Mouse (Mus musculus): ENCODE data around the gene Ighmbp2.
"Not testable (repeated sequence)": the region's sequence is repeated elsewhere in the genome, so short reads cannot be mapped to it uniquely, and the experiment has no call there.

Ighmbp2 gene

GRCm38 (mm10) chr19:3281886-3282285 lies 931 bp downstream of the Ighmbp2 start:
- DNase-seq (ENCODE audit: low spot score): no peak

- no peak for DNase-seq (ENCODE audit: low spot score)
Measured at GRCm38 (mm10) chr19:3275744-3276365, 7.0 kb downstream of the Ighmbp2 start.

- DNase-seq (ENCODE audit: low spot score): no peak
Measured at GRCm38 (mm10) chr19:3273331-3273730, 9.5 kb downstream of the Ighmbp2 start.

DNA sequence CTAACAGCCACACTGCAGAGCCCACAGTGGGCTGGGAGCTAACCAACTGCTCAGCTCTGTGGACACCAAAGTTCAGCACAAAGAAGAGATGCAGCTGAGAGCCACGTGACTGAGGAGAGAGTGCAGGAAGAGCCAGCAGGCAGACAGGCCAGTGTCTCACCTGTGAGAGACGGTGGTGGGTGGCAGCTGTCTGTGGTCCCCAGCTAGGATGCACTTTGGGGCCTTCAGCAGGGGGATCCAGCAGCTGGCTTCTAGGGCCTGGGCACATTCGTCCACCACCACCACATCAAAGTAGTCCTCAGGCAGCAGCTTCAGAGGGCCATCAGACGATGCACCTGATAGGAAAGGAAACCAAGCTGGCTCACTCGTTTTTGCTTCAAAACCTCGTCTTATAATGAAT lies 11.5 kb downstream of the Ighmbp2 start:
- DNase-seq (ENCODE audit: low spot score): no peak

DNA sequence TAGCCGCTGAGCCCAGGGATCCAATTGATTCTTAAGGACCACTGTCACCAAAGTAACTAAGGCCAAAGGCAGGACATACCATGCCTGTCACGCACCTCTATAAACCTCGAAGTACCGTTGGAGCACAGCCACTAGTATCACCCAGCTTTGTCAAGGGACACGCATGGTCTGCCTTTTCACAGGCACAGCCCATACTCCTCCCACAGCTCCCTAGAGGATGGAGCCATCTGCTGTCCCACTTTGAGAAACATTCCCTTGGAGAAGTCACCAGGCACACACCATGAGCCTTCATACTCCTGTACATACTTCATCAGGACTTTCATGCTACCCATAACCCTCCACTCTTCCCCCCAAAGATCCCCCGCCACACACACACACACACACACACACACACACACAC lies 13.0 kb downstream of the Ighmbp2 start:
- no peak for DNase-seq (ENCODE audit: low spot score)

- DNase-seq (ENCODE audit: low spot score): no peak
Measured at GRCm38 (mm10) chr19:3269279-3269678, 13.5 kb downstream of the Ighmbp2 start.

- no peak for DNase-seq (ENCODE audit: low spot score)
Measured at GRCm38 (mm10) chr19:3268218-3268980, 14.4 kb downstream of the Ighmbp2 start.

DNA sequence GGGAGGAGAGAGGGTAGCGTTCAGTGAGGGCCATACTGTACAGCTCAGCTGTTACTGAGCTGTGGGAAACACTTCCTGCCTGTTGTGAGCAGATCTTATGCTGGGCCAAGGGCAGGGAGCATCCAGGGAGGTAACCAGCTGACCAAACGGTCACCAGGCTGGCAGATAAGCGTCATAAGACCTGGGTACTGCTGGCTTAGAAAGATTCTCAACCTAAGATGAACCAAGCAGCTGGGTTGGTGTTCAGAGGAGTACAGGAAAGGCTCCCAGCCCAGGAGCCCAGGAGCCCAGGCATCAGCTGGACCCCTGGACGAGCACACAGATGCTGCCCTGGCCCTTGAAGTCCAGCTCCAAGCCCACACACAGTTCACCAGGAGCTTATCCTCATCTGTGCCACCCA lies 15.5 kb downstream of the Ighmbp2 start:
- DNase-seq (ENCODE audit: low spot score): no peak

DNA sequence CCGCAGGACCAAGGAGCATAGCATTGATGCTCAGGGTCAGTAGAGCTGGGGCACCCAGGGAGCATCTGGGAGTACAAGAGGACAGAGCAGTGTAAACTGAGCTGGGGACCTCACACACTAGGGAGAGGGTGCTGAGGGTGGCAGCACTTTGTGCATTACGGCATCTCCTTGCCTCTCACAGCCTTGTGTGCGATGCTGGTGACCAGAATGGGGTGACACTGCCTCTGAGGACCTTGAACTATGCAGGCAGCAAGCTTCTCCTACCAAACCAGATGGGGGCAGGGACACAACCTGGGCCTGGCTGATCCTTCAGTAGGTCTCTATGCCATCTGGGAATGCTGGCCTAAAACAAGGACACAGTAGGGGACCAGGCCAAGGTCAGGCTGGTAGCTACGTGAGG lies 16.1 kb downstream of the Ighmbp2 start:
- no peak for DNase-seq (ENCODE audit: low spot score)

GRCm38 (mm10) chr19:3266136-3266535 lies 16.7 kb downstream of the Ighmbp2 start:
- no peak for DNase-seq (ENCODE audit: low spot score)

DNA sequence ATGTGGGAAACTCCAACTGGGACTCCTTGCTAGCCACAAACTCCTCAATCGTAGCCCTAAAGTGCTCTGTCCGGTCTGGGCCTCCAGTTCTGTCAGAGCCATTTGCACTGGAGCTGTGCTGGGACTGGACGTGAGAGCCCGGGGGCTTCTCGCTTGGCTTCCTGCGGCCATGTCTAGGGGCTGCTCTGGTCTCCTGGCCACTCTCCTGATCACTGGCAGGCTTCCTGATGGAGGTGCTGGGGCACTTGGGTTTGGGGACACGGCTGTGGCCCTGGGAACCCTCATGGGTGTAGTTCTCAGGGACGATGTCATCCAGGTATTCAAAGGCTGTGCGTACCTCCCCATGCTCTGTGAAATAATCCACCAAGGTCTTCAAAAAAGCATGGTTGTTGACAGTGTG lies 17.6 kb downstream of the Ighmbp2 start:
- DNase-seq (ENCODE audit: low spot score): peak; percentile 3

DNA sequence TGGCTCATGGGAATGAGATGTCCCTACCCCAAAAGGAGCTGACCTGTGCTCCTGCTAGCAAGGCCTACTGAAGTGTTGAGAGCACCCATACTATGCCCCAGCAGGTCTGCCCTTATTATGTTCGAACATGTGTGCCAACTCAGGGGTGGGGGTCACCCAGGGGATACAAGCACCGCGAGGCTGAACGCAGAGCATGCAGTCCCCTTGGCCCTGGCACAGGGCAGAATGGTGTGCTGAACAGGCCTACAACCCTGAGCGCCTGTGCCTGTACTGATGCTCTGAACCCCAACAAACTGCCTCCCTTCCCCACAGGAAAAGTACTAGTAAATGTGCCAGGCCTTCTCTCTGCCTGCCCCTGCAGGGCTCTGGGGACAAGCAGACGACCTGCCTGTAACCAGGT lies 18.5 kb downstream of the Ighmbp2 start:
- no peak for DNase-seq (ENCODE audit: low spot score)

GRCm38 (mm10) chr19:3261764-3262525 lies 20.9 kb downstream of the Ighmbp2 start:
- DNase-seq (ENCODE audit: low spot score): peak; percentile 2

DNA sequence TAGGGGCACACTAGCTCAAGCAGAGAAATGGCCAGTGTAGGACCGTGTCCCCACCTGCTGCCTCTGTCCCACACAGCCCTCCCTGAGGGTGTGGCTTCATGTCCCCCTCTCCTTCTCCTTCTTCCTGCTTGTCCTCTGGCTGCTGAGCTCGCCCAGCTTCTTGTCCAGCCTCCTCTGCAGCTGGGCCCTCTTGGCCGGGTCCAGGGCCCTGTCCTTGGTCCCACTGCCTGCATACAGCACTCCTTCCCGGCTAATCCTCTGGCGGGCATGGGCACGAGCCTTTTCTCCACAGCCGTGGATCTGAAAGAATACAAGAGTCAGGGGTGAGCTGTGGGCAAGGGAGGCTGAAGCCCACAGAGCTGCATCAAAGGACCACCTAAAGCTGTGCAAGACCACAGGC lies 21.5 kb downstream of the Ighmbp2 start:
- no peak for DNase-seq (ENCODE audit: low spot score)

DNA sequence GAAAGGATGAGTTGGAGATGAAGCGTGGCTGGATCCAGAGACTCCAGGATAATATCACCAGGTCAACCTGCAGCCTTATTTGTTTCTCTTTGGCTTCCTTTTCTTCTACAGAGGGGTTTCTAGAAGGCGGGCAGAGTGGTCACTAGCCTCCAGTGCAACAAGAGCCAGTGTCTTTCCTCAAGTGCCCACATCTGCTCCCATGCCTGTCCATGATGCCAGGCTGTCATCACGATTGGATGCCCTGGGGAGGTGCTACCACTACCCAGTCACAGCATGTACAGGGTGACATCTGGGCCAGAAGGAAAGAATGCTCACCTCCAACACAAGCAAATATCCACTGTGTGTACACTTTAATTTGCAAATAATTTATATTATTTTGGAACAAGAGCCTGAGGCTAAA lies 22.2 kb downstream of the Ighmbp2 start:
- DNase-seq (ENCODE audit: low spot score): no peak

GRCm38 (mm10) chr19:3260016-3260415 lies 22.8 kb downstream of the Ighmbp2 start:
- no peak for DNase-seq (ENCODE audit: low spot score)

GRCm38 (mm10) chr19:3225261-3225660 lies 57.6 kb downstream of the Ighmbp2 start:
- DNase-seq (ENCODE audit: low spot score): not testable (repeated sequence)

- not testable (repeated sequence) for DNase-seq (ENCODE audit: low spot score)
Measured at GRCm38 (mm10) chr19:3214937-3215336, 67.9 kb downstream of the Ighmbp2 start.

All from testis, postnatal 14 days (tissue).